Mouse (Mus musculus) spleen, adult 2 months (tissue): ENCODE measurements around the gene Llgl1.

ENCODE experiments used
- CTCF ChIP-seq: fragments of 200-500 bp; IDR thresholded peaks from 2 replicates; pipeline ENCODE4 v1.5.1; 2011; ENCODE audit warnings: mild to moderate bottlenecking, inconsistent platforms; ENCODE audit not compliant: insufficient read depth, insufficient read length, insufficient replicate concordance; ENCODE audit errors: extremely low read depth
- POLR2A ChIP-seq: fragments of 200-500 bp; IDR thresholded peaks from 2 replicates; pipeline ENCODE4 v1.6.1; 2011; ENCODE audit warnings: low read depth, low read length, inconsistent platforms

DNA sequence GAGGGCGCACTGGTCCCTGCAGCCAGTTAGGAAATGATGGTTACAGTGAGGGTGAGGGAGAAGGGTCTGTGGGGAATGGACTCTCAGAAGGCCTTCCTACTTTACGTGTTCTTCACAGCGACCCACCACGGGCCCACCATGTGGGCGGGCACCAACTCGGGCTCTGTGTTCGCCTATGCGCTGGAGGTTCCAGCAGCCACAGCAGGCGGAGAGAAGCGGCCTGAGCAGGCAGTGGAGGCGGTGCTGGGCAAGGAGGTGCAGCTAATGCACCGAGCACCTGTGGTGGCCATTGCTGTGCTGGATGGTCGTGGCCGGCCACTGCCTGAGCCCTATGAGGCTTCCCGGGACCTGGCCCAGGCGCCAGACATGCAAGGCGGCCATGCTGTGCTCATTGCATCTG, 11.7 kb downstream of the Llgl1 start:
- TF ChIP-seq CTCF: no peak
- no peak for TF ChIP-seq POLR2A
